In genomic region chr19:10239419-10239818, GRCm38 (mm10) we compare ENCODE assay signal across 11 mouse cellular contexts. TPM values are rescaled to one million over a fixed set of nuclear protein-coding genes. Genes with fewer than 3 reads are reported as not detected.
DNase-seq lines count a peak whose midpoint lies in the region; ATAC-seq and TF ChIP-seq lines count a peak whose summit lies in the region.
"Had no signal": no experiment of that assay in that cellular context is flagged by ENCODE, and none has a peak within 500 bp of the region (broad histone marks: within the 10 kb centered on the region; RNA-seq: fewer than 3 reads in every experiment).

No protein-coding gene starts in this region.

- no peaks in the 10 kb centered on the region for H3K36me3 ChIP-seq in kidney, postnatal 0 days (ENCODE audit: insufficient read depth, low read length)
- H3K36me3 ChIP-seq in embryonic facial prominence, embryonic 11.5 days (replicated peaks; ENCODE audit: control insufficient read depth, insufficient read depth, low read depth, low read length) = no peaks in the 10 kb centered on the region
- no peaks in the 10 kb centered on the region for H3K36me3 ChIP-seq in liver, embryonic 14.5 days (replicated peaks; ENCODE audit: control insufficient read depth, insufficient read depth, low read depth)

- no peak overlapping the region for H3K4me3 ChIP-seq in kidney, postnatal 0 days (replicated peaks; ENCODE audit: low read depth, low read length)
- H3K4me3 ChIP-seq in embryonic facial prominence, embryonic 11.5 days (ENCODE audit: low read depth, low read length) = no peak overlapping the region
- peak overlapping the region; percentile 54 to 57 for H3K4me3 ChIP-seq in liver, embryonic 14.5 days (ENCODE audit: insufficient read depth in 1 of 2, low read depth in 2 of 2, low read length in 2 of 2)

- DNase-seq in kidney, postnatal 0 days (ENCODE audit: low spot score) = no peak
- no peak for DNase-seq in kidney, postnatal 4 days
- DNase-seq in R1 (ENCODE audit: low read depth, low spot score) = peak; percentile 67
- DNase-seq in embryonic facial prominence, embryonic 11.5 days (ENCODE audit: low spot score) = peak; percentile 32
- DNase-seq in liver, embryonic 14.5 days (ENCODE audit: low read depth in 3 of 3, low spot score in 3 of 3) = no peak
- DNase-seq in thymus, postnatal 25 days = no peak
- no peak for DNase-seq in left cerebral cortex, adult 9 months (ENCODE audit: low spot score in 2 of 2)
- no peak for DNase-seq in thymus, postnatal 36 days
- DNase-seq: cerebellum, postnatal 36 days; heart, postnatal 14 days had no signal

- no peaks in the 10 kb centered on the region for H3K4me1 ChIP-seq in kidney, postnatal 0 days (replicated peaks; ENCODE audit: insufficient read depth, low read length)
- peaks cover 10% of the 10 kb centered on the region; the same call in 1 of the 2 replicates for H3K4me1 ChIP-seq in embryonic facial prominence, embryonic 11.5 days (ENCODE audit: control insufficient read depth, insufficient read depth, low read length)
- H3K4me1 ChIP-seq in liver, embryonic 14.5 days (replicated peaks; ENCODE audit: control insufficient read depth in 2 of 2, insufficient read depth in 2 of 2, low read length in 1 of 2) = peaks cover 3 to 28% of the 10 kb centered on the region in 2 experiments; a peak in 2 of 4 replicates

- peak overlapping the region; percentile 73; the same call in 1 of the 2 replicates for H3K4me2 ChIP-seq in kidney, postnatal 0 days (ENCODE audit: low read length)
- 0 out of 2 replicates have a peak overlapping the region, but pooled peaks have one; percentile 21 for H3K4me2 ChIP-seq in embryonic facial prominence, embryonic 11.5 days (ENCODE audit: low read depth, low read length)
- H3K4me2 ChIP-seq in liver, embryonic 14.5 days (ENCODE audit: low read depth) = peak overlapping the region; percentile 71

- H3K9ac ChIP-seq in kidney, postnatal 0 days (ENCODE audit: low read depth, low read length) = no peak overlapping the region
- H3K9ac ChIP-seq in embryonic facial prominence, embryonic 11.5 days (replicated peaks; ENCODE audit: low read length) = no peak overlapping the region
- no peak overlapping the region for H3K9ac ChIP-seq in liver, embryonic 14.5 days (replicated peaks)

- TF ChIP-seq CTCF in kidney, postnatal 0 days (IDR thresholded peaks at IDR 0.05; ENCODE audit: low read depth) = no peak
- TF ChIP-seq CTCF in liver, embryonic 14.5 days (IDR thresholded peaks at IDR 0.05; ENCODE audit: low read depth) = no peak

- H3K9me3 ChIP-seq in kidney, postnatal 0 days (replicated peaks; ENCODE audit: low read length) = no peaks in the 10 kb centered on the region
- H3K9me3 ChIP-seq in embryonic facial prominence, embryonic 11.5 days (replicated peaks; ENCODE audit: control insufficient read depth, low read length) = no peaks in the 10 kb centered on the region
- no peaks in the 10 kb centered on the region for H3K9me3 ChIP-seq in liver, embryonic 14.5 days (ENCODE audit: control insufficient read depth, low read length)

- no peaks in the 10 kb centered on the region for H3K27me3 ChIP-seq in kidney, postnatal 0 days (ENCODE audit: insufficient read depth, low read length)
- H3K27me3 ChIP-seq in embryonic facial prominence, embryonic 11.5 days (ENCODE audit: control insufficient read depth, insufficient read depth, low read length) = no peaks in the 10 kb centered on the region
- peaks cover 7% of the 10 kb centered on the region for H3K27me3 ChIP-seq in liver, embryonic 14.5 days (ENCODE audit: control insufficient read depth, insufficient read depth, low read length)

- 46% methylated on average over 2 of the region's 2 CpGs for WGBS in kidney, postnatal 0 days
- WGBS in embryonic facial prominence, embryonic 11.5 days = 25% methylated on average over 2 of the region's 2 CpGs
- WGBS in liver, embryonic 14.5 days (ENCODE audit: insufficient replicate concordance) = 31% methylated on average over 2 of the region's 2 CpGs

- H3K27ac ChIP-seq in kidney, postnatal 0 days = no peak overlapping the region
- H3K27ac ChIP-seq in embryonic facial prominence, embryonic 11.5 days (replicated peaks; ENCODE audit: low read depth, low read length) = no peak overlapping the region
- no peak overlapping the region for H3K27ac ChIP-seq in liver, embryonic 14.5 days

- ATAC-seq in kidney, postnatal 0 days (replicated peaks; ENCODE audit: low FRiP score, low read depth) = no peak
- ATAC-seq in embryonic facial prominence, embryonic 11.5 days (replicated peaks; ENCODE audit: insufficient number of reproducible peaks, low FRiP score, low TSS enrichment, low read depth) = no peak
- ATAC-seq in liver, embryonic 14.5 days (ENCODE audit: insufficient read depth) = no peak
- ATAC-seq: midbrain, embryonic 16.5 days had no signal

- no peak for TF ChIP-seq EP300 in liver, embryonic 14.5 days (IDR thresholded peaks at IDR 0.05; ENCODE audit: low read depth)

RNA-seq across cellular contexts. Expression of gene Myrf, which starts 1.1 kb away (rescaled TPM):
- 1.2 and 1.5 TPM in 2 replicates for polyA plus RNA-seq in kidney, postnatal 0 days (2015; fragmentation: Nextera tagmentation; extraction: Ambion mirVana)
- polyA plus RNA-seq in embryonic facial prominence, embryonic 11.5 days (2014; fragmentation: Nextera tagmentation; extraction: Ambion mirVana) = 2.4 and 2.6 TPM in 2 replicates
- polyA plus RNA-seq in liver, embryonic 14.5 days (2012; rRNA removed) = 6.4 and 9.1 TPM in 2 replicates
- polyA plus RNA-seq in liver, embryonic 14.5 days (2014; fragmentation: Nextera tagmentation; extraction: Ambion mirVana) = 3.5 and 3.7 TPM in 2 replicates

RNA-seq across cellular contexts. Expression of gene Fen1, which starts 35.5 kb away (rescaled TPM):
- polyA plus RNA-seq in kidney, postnatal 0 days (2015; fragmentation: Nextera tagmentation; extraction: Ambion mirVana) = 46.6 and 56.1 TPM in 2 replicates
- polyA plus RNA-seq in embryonic facial prominence, embryonic 11.5 days (2014; fragmentation: Nextera tagmentation; extraction: Ambion mirVana) = 130 and 134 TPM in 2 replicates
- 53.1 and 75.8 TPM in 2 replicates for polyA plus RNA-seq in liver, embryonic 14.5 days (2012; rRNA removed)
- 131 and 145 TPM in 2 replicates for polyA plus RNA-seq in liver, embryonic 14.5 days (2014; fragmentation: Nextera tagmentation; extraction: Ambion mirVana)

RNA-seq across cellular contexts. Expression of gene Tmem258, which starts 35.6 kb away (rescaled TPM):
- polyA plus RNA-seq in kidney, postnatal 0 days (2015; fragmentation: Nextera tagmentation; extraction: Ambion mirVana) = 427 and 460 TPM in 2 replicates
- polyA plus RNA-seq in embryonic facial prominence, embryonic 11.5 days (2014; fragmentation: Nextera tagmentation; extraction: Ambion mirVana) = 344 and 377 TPM in 2 replicates
- 78.6 and 107 TPM in 2 replicates for polyA plus RNA-seq in liver, embryonic 14.5 days (2012; rRNA removed)
- 397 and 402 TPM in 2 replicates for polyA plus RNA-seq in liver, embryonic 14.5 days (2014; fragmentation: Nextera tagmentation; extraction: Ambion mirVana)

RNA-seq across cellular contexts. Expression of gene Fads1, which starts 56.7 kb away (rescaled TPM):
- polyA plus RNA-seq in kidney, postnatal 0 days (2015; fragmentation: Nextera tagmentation; extraction: Ambion mirVana) = 54.6 and 63.9 TPM in 2 replicates
- polyA plus RNA-seq in embryonic facial prominence, embryonic 11.5 days (2014; fragmentation: Nextera tagmentation; extraction: Ambion mirVana) = 125 and 130 TPM in 2 replicates
- 27.3 and 32.1 TPM in 2 replicates for polyA plus RNA-seq in liver, embryonic 14.5 days (2012; rRNA removed)
- polyA plus RNA-seq in liver, embryonic 14.5 days (2014; fragmentation: Nextera tagmentation; extraction: Ambion mirVana) = 45.2 and 50.5 TPM in 2 replicates

Comparison
In these comparisons a context has a peak if more than half of its experiments do, and no peak if none do; other contexts are left out.
1. DNase-seq: peak in R1 (single experiment) and embryonic facial prominence, embryonic 11.5 days (single experiment); none in kidney, postnatal 0 days (single experiment), kidney, postnatal 4 days (0 of 2), liver, embryonic 14.5 days (0 of 3), thymus, postnatal 25 days (single experiment), left cerebral cortex, adult 9 months (0 of 2) and thymus, postnatal 36 days (0 of 2).
2. H3K4me2 ChIP-seq: peak in every context shown above with its lines; median percentile 73 in kidney, postnatal 0 days; 71 in liver, embryonic 14.5 days; 21 in embryonic facial prominence, embryonic 11.5 days.
3. H3K4me3 ChIP-seq: peak in liver, embryonic 14.5 days (2 of 2); none in kidney, postnatal 0 days (single experiment) and embryonic facial prominence, embryonic 11.5 days (single experiment).